14 mouse cellular contexts compared by ENCODE assay signal in the genomic region with DNA sequence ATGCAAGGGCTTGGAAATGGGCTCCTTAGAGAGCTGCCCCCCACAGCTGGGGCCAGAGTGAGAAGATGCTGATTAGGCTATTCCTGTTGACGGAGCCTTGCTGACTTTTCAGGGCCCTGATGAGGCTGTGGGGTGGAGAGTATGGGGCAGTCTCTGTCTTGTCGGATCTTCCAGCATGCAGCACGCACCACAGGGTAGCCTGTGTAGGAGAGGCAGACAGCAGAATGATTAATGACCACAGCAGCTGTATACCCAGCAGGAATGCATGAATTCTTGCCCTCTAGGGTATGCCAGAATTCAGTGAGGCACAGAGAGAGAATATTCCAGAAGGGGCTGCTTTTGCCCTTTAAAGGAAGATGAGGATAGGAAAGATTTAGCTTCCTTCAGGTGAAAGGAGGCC.
DNase-seq lines count a peak whose midpoint lies in the region; ATAC-seq and TF ChIP-seq lines count a peak whose summit lies in the region.
"Had no signal": no experiment of that assay in that cellular context is flagged by ENCODE, and none has a peak within 500 bp of the region (broad histone marks: within the 10 kb centered on the region; RNA-seq: fewer than 3 reads in every experiment).

No protein-coding gene starts in this region.

- H3K4me2 ChIP-seq in midbrain, embryonic 14.5 days (ENCODE audit: low read length) = no peak overlapping the region
- no peak overlapping the region for H3K4me2 ChIP-seq in hindbrain, embryonic 11.5 days (replicated peaks; ENCODE audit: low read depth, low read length)
- no peak overlapping the region for H3K4me2 ChIP-seq in midbrain, postnatal 0 days (ENCODE audit: low read depth, low read length, poor library complexity, severe bottlenecking)

- ATAC-seq in midbrain, embryonic 14.5 days (ENCODE audit: low FRiP score, low TSS enrichment) = no peak
- peak; percentile 88 for ATAC-seq in hindbrain, embryonic 11.5 days (ENCODE audit: low FRiP score)
- no peak for ATAC-seq in midbrain, postnatal 0 days (ENCODE audit: low FRiP score)

- no peak overlapping the region for H3K9ac ChIP-seq in midbrain, embryonic 14.5 days (replicated peaks; ENCODE audit: low read length)
- no peak overlapping the region for H3K9ac ChIP-seq in hindbrain, embryonic 11.5 days (ENCODE audit: low read depth, low read length)
- no peak overlapping the region for H3K9ac ChIP-seq in midbrain, postnatal 0 days (replicated peaks; ENCODE audit: low read length, poor library complexity, severe bottlenecking)
- H3K9ac ChIP-seq: liver, embryonic 14.5 days had no signal

- H3K27me3 ChIP-seq in midbrain, embryonic 14.5 days (ENCODE audit: control insufficient read depth, insufficient read depth, low read length) = no peaks in the 10 kb centered on the region
- no peaks in the 10 kb centered on the region for H3K27me3 ChIP-seq in midbrain, embryonic 10.5 days (ENCODE audit: low read depth, poor library complexity, severe bottlenecking)
- no peaks in the 10 kb centered on the region for H3K27me3 ChIP-seq in hindbrain, embryonic 11.5 days (ENCODE audit: control insufficient read depth, insufficient read depth, low read length)
- no peaks in the 10 kb centered on the region for H3K27me3 ChIP-seq in midbrain, postnatal 0 days (ENCODE audit: insufficient read depth, low read length)

- no peak overlapping the region for H3K4me3 ChIP-seq in midbrain, embryonic 14.5 days (replicated peaks; ENCODE audit: low read depth, low read length)
- H3K4me3 ChIP-seq in midbrain, embryonic 10.5 days = no peak overlapping the region
- H3K4me3 ChIP-seq in hindbrain, embryonic 11.5 days (ENCODE audit: low read depth, low read length) = no peak overlapping the region
- no peak overlapping the region for H3K4me3 ChIP-seq in midbrain, postnatal 0 days (ENCODE audit: low read depth, low read length)
- H3K4me3 ChIP-seq: embryonic facial prominence, embryonic 10.5 days had no signal

- DNase-seq in midbrain, embryonic 14.5 days = no peak
- DNase-seq in midbrain, embryonic 10.5 days (ENCODE audit: low spot score) = no peak
- peak; percentile 48 for DNase-seq in hindbrain, embryonic 11.5 days (ENCODE audit: low spot score)
- DNase-seq in midbrain, postnatal 0 days (ENCODE audit: low spot score) = peak; percentile 49
- no peak for DNase-seq in ovary, postnatal 36 days (ENCODE audit: low spot score)
- DNase-seq in layer of hippocampus, adult 9-11 months = no peak
- DNase-seq in lung, postnatal 14 days = no peak
- DNase-seq: cerebellum, adult 11-12 months; heart, postnatal 14 days; kidney, postnatal 10 days; lung, postnatal 36 days; right cerebral cortex, adult 18-20 months had no signal

- no peaks in the 10 kb centered on the region for H3K9me3 ChIP-seq in midbrain, embryonic 14.5 days (ENCODE audit: control insufficient read depth, low read length)
- H3K9me3 ChIP-seq in midbrain, embryonic 10.5 days (replicated peaks) = no peaks in the 10 kb centered on the region
- H3K9me3 ChIP-seq in hindbrain, embryonic 11.5 days (ENCODE audit: control insufficient read depth, low read length) = no peaks in the 10 kb centered on the region
- H3K9me3 ChIP-seq in midbrain, postnatal 0 days (ENCODE audit: low read length) = no peaks in the 10 kb centered on the region
- H3K9me3 ChIP-seq: embryonic facial prominence, embryonic 10.5 days had no signal

- no peak for TF ChIP-seq CTCF in midbrain, postnatal 0 days (IDR thresholded peaks at IDR 0.05)

- WGBS in midbrain, embryonic 14.5 days = 29% methylated on average over 3 of the region's 3 CpGs
- 63% methylated on average over 3 of the region's 3 CpGs for WGBS in midbrain, embryonic 10.5 days
- 14% methylated on average over 3 of the region's 3 CpGs for WGBS in hindbrain, embryonic 11.5 days
- WGBS in midbrain, postnatal 0 days = 37% methylated on average over 3 of the region's 3 CpGs

- no peaks in the 10 kb centered on the region for H3K36me3 ChIP-seq in midbrain, embryonic 14.5 days (ENCODE audit: control insufficient read depth, insufficient read depth, low read length)
- H3K36me3 ChIP-seq in midbrain, embryonic 10.5 days = no peaks in the 10 kb centered on the region
- no peaks in the 10 kb centered on the region for H3K36me3 ChIP-seq in hindbrain, embryonic 11.5 days (ENCODE audit: control insufficient read depth, insufficient read depth, low read length)
- no peaks in the 10 kb centered on the region for H3K36me3 ChIP-seq in midbrain, postnatal 0 days (ENCODE audit: insufficient read depth, low read length)
- H3K36me3 ChIP-seq: embryonic facial prominence, embryonic 10.5 days had no signal

- H3K27ac ChIP-seq in midbrain, embryonic 14.5 days (replicated peaks; ENCODE audit: low read depth, low read length) = 0 out of 2 replicates have a peak overlapping the region, but pooled peaks have one; percentile 38
- no peak overlapping the region for H3K27ac ChIP-seq in midbrain, embryonic 10.5 days (replicated peaks)
- peak overlapping the region; percentile 37; the same call in 1 of the 2 replicates for H3K27ac ChIP-seq in hindbrain, embryonic 11.5 days (ENCODE audit: low read depth, low read length)
- H3K27ac ChIP-seq in midbrain, postnatal 0 days (ENCODE audit: low read depth, low read length) = no peak overlapping the region
- H3K27ac ChIP-seq: embryonic facial prominence, embryonic 10.5 days; liver, embryonic 14.5 days had no signal

- H3K4me1 ChIP-seq in midbrain, embryonic 14.5 days (ENCODE audit: control insufficient read depth, insufficient read depth, low read length) = peaks cover 10% of the 10 kb centered on the region; the same call in 1 of the 2 replicates
- peaks cover 15% of the 10 kb centered on the region for H3K4me1 ChIP-seq in midbrain, embryonic 10.5 days
- peaks cover 2% of the 10 kb centered on the region; the same call in 1 of the 2 replicates for H3K4me1 ChIP-seq in hindbrain, embryonic 11.5 days (replicated peaks; ENCODE audit: control insufficient read depth, insufficient read depth, low read length)
- H3K4me1 ChIP-seq in midbrain, postnatal 0 days (ENCODE audit: insufficient read depth, low read length) = no peaks in the 10 kb centered on the region

Comparison
In these comparisons a context has a peak if more than half of its experiments do, and no peak if none do; other contexts are left out.
1. DNase-seq: peak in hindbrain, embryonic 11.5 days (single experiment) and midbrain, postnatal 0 days (single experiment); none in midbrain, embryonic 14.5 days (single experiment), midbrain, embryonic 10.5 days (single experiment), ovary, postnatal 36 days (single experiment), layer of hippocampus, adult 9-11 months (single experiment) and lung, postnatal 14 days (single experiment).
2. H3K27ac ChIP-seq: peak in midbrain, embryonic 14.5 days (single experiment) and hindbrain, embryonic 11.5 days (single experiment); none in midbrain, embryonic 10.5 days (single experiment) and midbrain, postnatal 0 days (single experiment).